Mouse (Mus musculus): ENCODE data around the gene Sbp.

DNA sequence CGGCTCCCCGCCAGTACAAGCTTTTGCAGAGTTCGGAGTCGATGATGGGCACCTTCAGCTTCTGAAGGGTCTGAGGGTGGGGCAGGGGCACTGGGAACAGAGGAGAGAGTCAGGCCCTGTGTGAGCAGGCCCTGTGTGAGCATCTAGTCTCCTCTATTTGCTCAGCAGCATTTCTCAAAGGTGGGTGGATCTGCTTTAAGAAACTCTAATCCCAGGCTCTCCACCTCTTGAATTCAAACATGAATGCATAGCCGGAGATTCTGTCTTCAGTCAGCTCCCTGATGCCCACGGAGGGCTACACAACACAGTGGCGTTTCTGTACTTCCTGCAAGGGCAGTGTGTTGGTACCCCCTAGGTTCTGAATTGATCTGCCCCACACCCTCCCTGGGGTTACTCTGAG, 53.2 kb downstream of the Sbp start:
- TF ChIP-seq CTCF (IDR thresholded peaks at IDR 0.05) (no peak), EP300 (IDR thresholded peaks at IDR 0.05) (no peak)
